Mouse (Mus musculus) cortical plate, adult 2 months (tissue): ENCODE results near the gene Galnt9. TPM values are rescaled to one million over a fixed set of nuclear protein-coding genes. Genes with fewer than 3 reads are reported as not detected.

Source experiments
- H3K27ac ChIP-seq: fragments of 200-500 bp; 2 replicates; pipeline ENCODE4 v1.5.1; 2012; ENCODE audit warnings: low read length, control low read depth, inconsistent platforms; ENCODE audit not compliant: insufficient read depth
- H3K4me1 ChIP-seq: fragments of 200-500 bp; 2 replicates; pipeline ENCODE4 v1.6.1; 2011; ENCODE audit warnings: low read length; ENCODE audit not compliant: control insufficient read depth, insufficient read depth
- H3K4me3 ChIP-seq: fragments of 200-500 bp; 2 replicates; pipeline ENCODE4 v1.5.1; 2011; ENCODE audit warnings: mild to moderate bottlenecking, low read length, control low read depth; ENCODE audit not compliant: insufficient read depth
- CTCF ChIP-seq: fragments of 200-500 bp; IDR thresholded peaks from 2 replicates; pipeline ENCODE4 v1.5.1; 2011; ENCODE audit warnings: mild to moderate bottlenecking, control low read depth, low read length; ENCODE audit not compliant: insufficient read depth; ENCODE audit errors: extremely low read depth
- POLR2A ChIP-seq: fragments of 200-500 bp; IDR thresholded peaks from 2 replicates; pipeline ENCODE4 v1.6.1; 2011; ENCODE audit warnings: mild to moderate bottlenecking, low read length, control low read depth; ENCODE audit not compliant: insufficient read depth; ENCODE audit errors: extremely low read depth
- polyA plus RNA-seq: library from polyadenylated mRNA; depleted of rRNA; stranded (reverse); fragments of >200 nt; gene quantifications from 2 replicates; pipeline ENCODE4 v1.2.3, GENCODE M21; 2012; rRNA removed

Galnt9 gene
- 107 and 110 TPM in 2 replicates for polyA plus RNA-seq

- 0 out of 2 replicates have a peak, but pooled peaks have one; percentile 12 for TF ChIP-seq POLR2A
- TF ChIP-seq CTCF: no peak
- H3K4me3 ChIP-seq: peak within 1 kb of the TSS; percentile 81
- peaks cover 3% of the 10 kb centered on the region; the same call in 1 of the 2 replicates for H3K4me1 ChIP-seq
- H3K27ac ChIP-seq: 0 out of 2 replicates have a peak within 1 kb of the TSS, but pooled peaks have one; percentile 15
These were observed at the start of gene Galnt9 for GRCm38 (mm10) chr5:110543951-110544690. TSS of gene Galnt9 (plus strand) at chr5:110544355.

- TF ChIP-seq POLR2A (no peak), CTCF (no peak)
- Histone ChIP-seq H3K4me3 (no peak overlapping the region), H3K27ac (no peak overlapping the region)
These were observed 49.8 kb upstream of the Galnt9 start for GRCm38 (mm10) chr5:110494396-110494795.

DNA sequence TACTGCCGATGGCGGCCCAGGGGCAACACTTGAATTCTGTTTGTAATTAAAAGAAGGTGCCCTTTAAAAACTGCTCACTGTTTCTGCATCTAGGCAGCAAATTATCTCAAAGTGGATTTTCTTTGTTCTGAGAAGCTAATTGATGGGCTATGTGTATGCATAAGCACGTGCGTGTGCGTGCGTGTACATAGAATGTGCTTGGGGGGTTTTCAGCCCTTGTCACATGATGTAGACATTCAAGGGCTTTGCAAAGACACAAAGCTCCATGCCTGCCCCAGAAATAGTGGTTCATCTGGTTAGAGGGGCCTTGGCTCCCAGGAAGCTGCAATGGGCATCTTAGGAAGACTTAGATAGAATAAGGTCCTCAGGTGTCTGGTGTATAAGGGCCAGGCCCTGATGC is 49.1 kb upstream of the Galnt9 start:
- H3K4me1 ChIP-seq: no peaks in the 10 kb centered on the region
- H3K27ac ChIP-seq: no peak overlapping the region
- TF ChIP-seq POLR2A (no peak), CTCF (no peak)

More at GRCm38 (mm10) chr5:110494396-110494795, 49.8 kb upstream of the Galnt9 start:
- no peaks in the 10 kb centered on the region for H3K4me1 ChIP-seq

GRCm38 (mm10) chr5:110497556-110497955 is 46.6 kb upstream of the Galnt9 start:
- Histone ChIP-seq H3K27ac (no peak overlapping the region), H3K4me1 (no peaks in the 10 kb centered on the region), H3K4me3 (no peak overlapping the region)
- TF ChIP-seq POLR2A (no peak), CTCF (no peak)

More for the DNA sequence above, 49.1 kb upstream of the Galnt9 start:
- no peak overlapping the region for H3K4me3 ChIP-seq

DNA sequence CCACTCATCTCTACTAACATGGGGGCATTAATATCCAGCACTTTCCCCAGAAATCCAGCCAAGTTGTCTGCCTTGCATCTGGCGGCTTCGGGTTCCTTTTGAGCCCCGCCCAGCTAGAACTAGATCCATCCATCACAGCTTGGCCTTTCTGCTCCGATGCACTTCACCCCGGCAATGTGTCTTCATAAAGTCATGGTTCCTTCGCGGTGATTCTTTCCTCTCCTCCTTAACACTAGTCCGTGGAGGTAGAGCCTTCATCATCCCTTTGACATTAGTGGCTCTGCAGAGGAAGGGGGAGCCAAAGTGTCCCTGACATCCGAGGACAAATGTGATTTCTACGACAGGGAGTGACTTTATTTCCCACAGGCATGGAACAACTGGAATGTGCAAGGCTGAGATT is 46.1 kb upstream of the Galnt9 start:
- TF ChIP-seq POLR2A (no peak), CTCF (no peak)

GRCm38 (mm10) chr5:110500233-110500632 is 43.9 kb upstream of the Galnt9 start:
- H3K4me1 ChIP-seq: no peaks in the 10 kb centered on the region
- H3K4me3 ChIP-seq: no peak overlapping the region
- TF ChIP-seq CTCF: no peak
- no peak for TF ChIP-seq POLR2A
- no peak overlapping the region for H3K27ac ChIP-seq

More for the DNA sequence above, 46.1 kb upstream of the Galnt9 start:
- H3K4me1 ChIP-seq: no peaks in the 10 kb centered on the region
- H3K4me3 ChIP-seq: no peak overlapping the region
- no peak overlapping the region for H3K27ac ChIP-seq

GRCm38 (mm10) chr5:110503361-110503760 is 40.8 kb upstream of the Galnt9 start:
- Histone ChIP-seq H3K4me3 (no peak overlapping the region), H3K4me1 (peaks cover 3% of the 10 kb centered on the region; the same call in 1 of the 2 replicates), H3K27ac (no peak overlapping the region)
- TF ChIP-seq POLR2A: no peak
- no peak for TF ChIP-seq CTCF

DNA sequence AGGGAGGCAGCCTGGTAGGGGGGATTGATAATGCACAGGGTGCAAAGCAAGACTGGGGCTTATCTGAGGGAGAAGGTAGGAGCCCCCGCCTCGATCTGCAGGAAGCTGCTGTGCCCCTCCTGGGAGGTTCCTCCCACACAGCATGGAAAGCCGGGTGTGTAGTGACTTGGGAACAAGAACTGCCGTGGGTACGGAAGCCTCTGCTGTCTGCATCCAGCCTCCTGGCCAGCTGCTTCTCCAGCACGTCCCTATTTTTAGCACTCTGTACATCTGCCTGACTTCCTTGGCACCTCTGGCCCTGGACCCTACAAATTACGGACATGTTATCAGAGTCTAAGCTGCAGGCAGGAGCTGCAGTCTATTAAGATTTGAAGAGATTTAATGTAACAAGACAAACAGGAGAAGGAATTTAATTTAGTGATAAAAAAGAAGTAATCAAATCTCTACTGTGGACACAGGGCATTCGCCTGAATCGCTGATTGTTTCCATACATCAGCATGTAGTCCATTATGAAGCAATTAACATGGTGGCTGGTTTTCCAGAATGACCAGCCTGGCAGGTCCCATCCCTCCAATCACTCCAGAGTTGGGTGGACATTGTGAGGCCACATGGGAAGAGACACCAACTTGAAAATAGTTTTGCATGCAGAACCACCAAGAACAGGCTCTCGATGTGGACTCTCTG is 38.4 kb upstream of the Galnt9 start:
- no peak overlapping the region for H3K4me3 ChIP-seq
- peaks cover 3% of the 10 kb centered on the region; the same call in 1 of the 2 replicates for H3K4me1 ChIP-seq
- no peak overlapping the region for H3K27ac ChIP-seq
- no peak for TF ChIP-seq POLR2A
- no peak for TF ChIP-seq CTCF

GRCm38 (mm10) chr5:110506295-110506616 is 37.9 kb upstream of the Galnt9 start:
- Histone ChIP-seq H3K27ac (no peak overlapping the region), H3K4me1 (peaks cover 3% of the 10 kb centered on the region; the same call in 1 of the 2 replicates), H3K4me3 (no peak overlapping the region)
- TF ChIP-seq CTCF (no peak), POLR2A (no peak)

- Histone ChIP-seq H3K27ac (no peak overlapping the region), H3K4me3 (no peak overlapping the region), H3K4me1 (peaks cover 3% of the 10 kb centered on the region; the same call in 1 of the 2 replicates)
- TF ChIP-seq POLR2A (no peak), CTCF (no peak)
These were observed 37.3 kb upstream of the Galnt9 start for GRCm38 (mm10) chr5:110506856-110507255.

- no peak overlapping the region for H3K4me3 ChIP-seq
- TF ChIP-seq POLR2A (no peak), CTCF (no peak)
- peaks cover 3% of the 10 kb centered on the region; the same call in 1 of the 2 replicates for H3K4me1 ChIP-seq
- H3K27ac ChIP-seq: no peak overlapping the region
These were observed 36.2 kb upstream of the Galnt9 start for GRCm38 (mm10) chr5:110507943-110508342.
